Mouse (Mus musculus) liver, embryonic 13.5 days (tissue): ENCODE measurements around the gene Hist1h3f. TPM values are rescaled to one million over a fixed set of nuclear protein-coding genes. Genes with fewer than 3 reads are reported as not detected.
A peak's percentile ranks its signal among the peaks of the same experiment; 100 is the strongest.
"Not testable (repeated sequence)": the region's sequence is repeated elsewhere in the genome, so short reads cannot be mapped to it uniquely, and the experiment has no call there.

Experiments used
- ATAC-seq: fragments of 200-750 bp; cut with Nextera tagmentation; 2 replicates; pipeline ENCODE4 v1.8.0; 2017; ENCODE audit warnings: low read depth, mild to moderate bottlenecking, moderate number of reproducible peaks, moderate library complexity
- DNase-seq: peaks from one replicate; pipeline ENCODE4 v3.0.0; 2022
- H3K27ac ChIP-seq: fragments of 300-500 bp; sonication (generic); 2 replicates; pipeline ENCODE4 v1.5.1; 2015; ENCODE audit warnings: moderate library complexity, mild to moderate bottlenecking, inconsistent platforms
- H3K27me3 ChIP-seq: fragments of 300-500 bp; sonication (generic); 2 replicates; pipeline ENCODE4 v1.6.1; 2015; ENCODE audit warnings: mild to moderate bottlenecking, inconsistent platforms
- H3K36me3 ChIP-seq: fragments of 300-500 bp; sonication (generic); 2 replicates; pipeline ENCODE4 v1.6.1; 2015; ENCODE audit warnings: mild to moderate bottlenecking, inconsistent platforms
- H3K4me1 ChIP-seq: fragments of 300-500 bp; sonication (generic); replicated peaks from 2 replicates; pipeline ENCODE4 v1.6.1; 2015; ENCODE audit warnings: inconsistent platforms
- H3K4me2 ChIP-seq: fragments of 300-500 bp; sonication (generic); 2 replicates; pipeline ENCODE4 v1.6.1; 2015; ENCODE audit warnings: inconsistent platforms, mild to moderate bottlenecking, moderate library complexity
- H3K4me3 ChIP-seq: fragments of 300-500 bp; sonication (generic); replicated peaks from 2 replicates; pipeline ENCODE4 v1.5.1; 2015; ENCODE audit warnings: mild to moderate bottlenecking, inconsistent platforms
- H3K9ac ChIP-seq: fragments of 300-500 bp; sonication (generic); 2 replicates; pipeline ENCODE4 v1.6.1; 2015; ENCODE audit warnings: mild to moderate bottlenecking, inconsistent platforms
- H3K9me3 ChIP-seq: fragments of 300-500 bp; sonication (generic); replicated peaks from 2 replicates; pipeline ENCODE4 v1.6.1; 2016; ENCODE audit warnings: inconsistent platforms
- WGBS: fragments of 180-500 bp; shearing (Covaris S2); methylation state at CpG from one replicate; pipeline ENCODE4 v1.1.7; 2015; ENCODE audit not compliant: insufficient replicate concordance; 5-methylcytosine and 5-hydroxymethylcytosine counted together
- polyA plus RNA-seq: library from polyadenylated mRNA; unstranded; fragments of >200 nt; fragmentation: Nextera tagmentation; extraction: Ambion mirVana; gene quantifications from 2 replicates; pipeline ENCODE4 v1.2.1, GENCODE M21; 2015

Hist1h3f gene
- polyA plus RNA-seq, 1 experiment from 2014 or later: 2.1 TPM

DNA sequence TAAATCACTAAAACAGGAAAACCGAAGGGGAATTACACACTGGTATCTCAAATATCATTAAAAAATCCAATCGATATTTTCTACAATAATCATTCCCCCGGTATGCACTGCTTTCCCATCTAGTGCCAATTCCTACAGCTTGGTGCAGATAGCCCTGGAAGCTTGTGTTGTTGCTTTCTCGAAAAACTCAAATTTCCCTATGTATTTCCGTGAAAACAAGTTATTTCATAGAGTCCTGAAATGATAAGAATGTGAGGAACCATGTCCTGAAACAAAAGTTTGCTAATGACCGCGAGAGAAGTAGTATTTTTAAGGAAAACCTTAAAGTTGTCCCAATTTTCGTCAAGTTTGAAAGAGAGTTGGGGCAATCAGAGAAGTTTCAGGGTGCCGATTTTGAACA, 10.5 kb downstream of the Hist1h3f start:
- ATAC-seq (no peak), DNase-seq (no peak)
- Histone ChIP-seq H3K27ac (peak overlapping the region; percentile 100), H3K36me3 (no peaks in the 10 kb centered on the region), H3K4me3 (peak overlapping the region; percentile 66), H3K9ac (peak overlapping the region; percentile 92), H3K4me1 (peaks cover 56% of the 10 kb centered on the region), H3K4me2 (peak overlapping the region; percentile 83), H3K9me3 (no peaks in the 10 kb centered on the region), H3K27me3 (no peaks in the 10 kb centered on the region)
- 19% methylated on average over 9 of the region's 9 CpGs for WGBS

DNA sequence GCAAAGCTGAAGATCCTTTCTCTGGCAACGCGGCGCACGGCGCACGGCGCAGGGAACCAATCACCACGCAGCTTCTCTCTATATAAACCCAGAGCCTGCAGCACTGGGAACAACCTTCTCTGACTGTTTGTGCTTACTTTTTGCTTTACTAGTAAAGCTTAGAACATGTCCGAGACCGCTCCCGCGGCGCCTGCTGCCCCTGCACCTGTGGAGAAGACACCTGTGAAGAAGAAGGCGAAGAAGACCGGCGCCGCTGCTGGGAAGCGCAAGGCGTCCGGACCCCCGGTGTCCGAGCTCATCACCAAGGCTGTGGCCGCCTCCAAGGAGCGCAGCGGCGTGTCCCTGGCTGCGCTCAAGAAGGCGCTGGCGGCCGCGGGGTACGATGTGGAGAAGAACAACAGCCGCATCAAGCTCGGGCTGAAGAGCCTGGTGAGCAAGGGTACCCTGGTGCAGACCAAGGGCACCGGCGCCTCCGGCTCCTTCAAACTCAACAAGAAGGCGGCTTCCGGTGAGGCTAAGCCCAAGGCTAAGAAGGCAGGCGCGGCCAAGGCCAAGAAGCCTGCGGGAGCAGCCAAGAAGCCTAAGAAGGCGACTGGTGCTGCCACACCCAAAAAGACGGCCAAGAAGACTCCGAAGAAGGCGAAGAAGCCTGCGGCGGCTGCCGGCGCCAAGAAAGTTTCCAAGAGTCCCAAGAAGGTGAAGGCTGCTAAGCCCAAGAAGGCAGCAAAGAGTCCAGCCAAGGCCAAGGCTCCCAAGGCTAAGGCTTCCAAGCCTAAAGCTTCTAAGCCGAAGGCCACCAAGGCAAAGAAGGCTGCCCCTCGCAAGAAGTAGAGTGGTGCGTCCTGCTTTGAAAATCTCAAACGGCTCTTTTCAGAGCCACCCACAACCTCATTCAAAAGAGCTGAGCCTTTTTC, 11.3 kb downstream of the Hist1h3f start:
- H3K4me1 ChIP-seq: peaks cover 51% of the 10 kb centered on the region
- H3K9me3 ChIP-seq: no peaks in the 10 kb centered on the region
- no peaks in the 10 kb centered on the region for H3K27me3 ChIP-seq
- H3K4me2 ChIP-seq: peak overlapping the region; percentile 83
- H3K27ac ChIP-seq: peak overlapping the region; percentile 100
- DNase-seq (peak; percentile 90), ATAC-seq (peak; percentile 74)
- peak overlapping the region; percentile 66 for H3K4me3 ChIP-seq
- peak overlapping the region; percentile 92 for H3K9ac ChIP-seq
- H3K36me3 ChIP-seq: no peaks in the 10 kb centered on the region
- WGBS: under 1% methylated on average over 54 of the region's 54 CpGs

DNA sequence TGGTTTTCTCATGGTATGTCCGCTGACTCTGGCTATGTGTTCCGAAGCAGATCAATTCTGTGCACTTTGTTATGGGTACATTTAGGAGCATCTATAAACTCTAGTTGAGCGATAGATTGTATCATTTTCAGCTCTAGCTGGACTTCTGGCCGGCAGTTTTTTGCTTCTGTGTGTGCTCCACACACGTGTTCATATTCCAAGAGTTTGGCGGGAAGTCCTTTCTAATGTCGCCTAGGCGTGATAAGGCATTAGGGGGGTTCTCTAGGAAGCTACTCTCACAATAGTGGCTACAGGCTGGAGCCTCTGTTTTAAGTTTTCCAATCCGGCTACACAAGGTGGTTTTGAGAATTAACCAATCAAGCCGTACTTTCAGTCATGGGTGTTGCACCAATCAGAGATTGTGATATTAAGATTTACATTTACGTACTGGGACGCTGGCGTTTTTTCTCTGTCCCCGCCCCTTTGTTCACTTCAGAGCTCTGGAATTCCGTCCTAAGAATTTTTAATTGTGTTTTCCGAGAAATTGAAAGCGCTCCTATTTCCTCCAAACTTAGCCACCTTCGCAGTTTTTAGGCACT, 12.1 kb downstream of the Hist1h3f start:
- ATAC-seq (peak; percentile 54), DNase-seq (peak; percentile 80)
- Histone ChIP-seq H3K27ac (peak overlapping the region; percentile 100), H3K36me3 (no peaks in the 10 kb centered on the region), H3K4me1 (peaks cover 52% of the 10 kb centered on the region), H3K4me3 (peak overlapping the region; percentile 66), H3K9ac (peak overlapping the region; percentile 92), H3K4me2 (peak overlapping the region; percentile 83), H3K27me3 (no peaks in the 10 kb centered on the region), H3K9me3 (no peaks in the 10 kb centered on the region)
- under 1% methylated on average over 18 of the region's 18 CpGs for WGBS

DNA sequence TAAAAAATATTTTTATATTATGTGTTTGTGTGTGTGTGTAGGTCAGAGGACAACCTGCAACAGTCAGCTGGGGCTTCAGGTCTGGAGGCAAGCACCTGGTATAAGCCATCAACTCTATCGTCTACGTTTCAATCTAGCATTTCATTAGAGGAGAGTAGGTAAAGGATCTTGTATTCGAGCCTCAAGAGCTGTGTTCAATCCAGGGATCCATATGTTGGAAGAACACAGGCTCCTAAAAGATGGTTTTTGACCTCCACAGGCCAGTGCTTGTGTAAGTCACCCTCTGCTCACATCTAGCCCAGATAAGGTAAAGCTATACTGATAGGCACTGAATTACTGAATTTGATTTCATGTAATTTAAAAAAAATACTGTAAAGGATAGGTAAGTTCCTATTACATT, 13.1 kb downstream of the Hist1h3f start:
- WGBS: 56% methylated on average over 3 of the region's 3 CpGs
- Histone ChIP-seq H3K4me3 (peak overlapping the region; percentile 66), H3K27ac (peak overlapping the region; percentile 100), H3K27me3 (no peaks in the 10 kb centered on the region), H3K36me3 (no peaks in the 10 kb centered on the region), H3K9me3 (no peaks in the 10 kb centered on the region), H3K4me1 (peaks cover 50% of the 10 kb centered on the region), H3K4me2 (peak overlapping the region; percentile 83), H3K9ac (peak overlapping the region; percentile 92)
- DNase-seq (no peak), ATAC-seq (no peak)

DNA sequence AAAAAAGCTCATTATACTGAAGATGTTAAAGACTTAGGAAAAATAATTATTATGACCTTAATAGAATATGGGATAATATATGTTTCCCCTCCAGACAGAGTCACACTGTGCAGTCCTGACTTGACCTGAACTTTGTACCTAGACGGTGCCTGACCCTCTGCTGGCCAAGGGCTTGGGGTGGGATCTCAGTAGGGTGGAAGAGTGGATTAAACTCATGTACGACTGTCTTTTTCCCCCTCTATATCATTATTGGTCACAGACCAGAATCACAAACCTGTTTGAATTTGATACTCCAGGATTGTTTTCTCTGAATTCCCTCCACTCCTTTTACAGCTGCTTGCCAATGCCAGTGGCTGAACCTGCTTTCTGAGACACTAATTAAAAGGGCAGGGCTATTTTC, 16.8 kb downstream of the Hist1h3f start:
- not testable (repeated sequence) for H3K9me3 ChIP-seq, H3K27me3 ChIP-seq, DNase-seq, H3K36me3 ChIP-seq, ATAC-seq
- 26% methylated on average over 2 of the region's 2 CpGs for WGBS
- H3K4me3 ChIP-seq: peak overlapping the region; percentile 37
- H3K4me2 ChIP-seq: peak overlapping the region; percentile 64
- H3K4me1 ChIP-seq: peaks cover 53% of the 10 kb centered on the region
- peak overlapping the region; percentile 73 for H3K9ac ChIP-seq
- H3K27ac ChIP-seq: peak overlapping the region; percentile 90

DNA sequence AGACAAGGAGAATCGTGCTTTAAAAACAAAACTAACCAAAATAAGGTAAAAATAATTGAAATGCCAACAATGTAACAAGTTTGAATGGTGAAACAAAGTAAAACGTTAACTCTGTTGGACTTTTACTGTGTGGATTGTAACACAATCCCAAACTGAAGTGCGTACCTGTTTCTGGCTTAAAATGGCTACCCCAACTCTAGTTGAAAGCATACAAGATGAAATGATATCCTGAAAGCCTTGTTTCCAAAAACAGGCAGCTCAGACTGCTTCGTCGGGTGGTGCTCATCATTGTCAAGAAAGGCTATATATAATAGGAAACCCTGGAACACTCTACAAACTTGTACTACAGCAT, 17.7 kb downstream of the Hist1h3f start:
- Histone ChIP-seq H3K9ac (peak overlapping the region; percentile 73), H3K4me1 (peaks cover 50% of the 10 kb centered on the region), H3K4me2 (peak overlapping the region; percentile 73), H3K4me3 (peak overlapping the region; percentile 55), H3K27ac (peak overlapping the region; percentile 98)
- 3% methylated on average over 2 of the region's 5 CpGs for WGBS
- not testable (repeated sequence) for DNase-seq, H3K9me3 ChIP-seq, H3K36me3 ChIP-seq, H3K27me3 ChIP-seq, ATAC-seq

DNA sequence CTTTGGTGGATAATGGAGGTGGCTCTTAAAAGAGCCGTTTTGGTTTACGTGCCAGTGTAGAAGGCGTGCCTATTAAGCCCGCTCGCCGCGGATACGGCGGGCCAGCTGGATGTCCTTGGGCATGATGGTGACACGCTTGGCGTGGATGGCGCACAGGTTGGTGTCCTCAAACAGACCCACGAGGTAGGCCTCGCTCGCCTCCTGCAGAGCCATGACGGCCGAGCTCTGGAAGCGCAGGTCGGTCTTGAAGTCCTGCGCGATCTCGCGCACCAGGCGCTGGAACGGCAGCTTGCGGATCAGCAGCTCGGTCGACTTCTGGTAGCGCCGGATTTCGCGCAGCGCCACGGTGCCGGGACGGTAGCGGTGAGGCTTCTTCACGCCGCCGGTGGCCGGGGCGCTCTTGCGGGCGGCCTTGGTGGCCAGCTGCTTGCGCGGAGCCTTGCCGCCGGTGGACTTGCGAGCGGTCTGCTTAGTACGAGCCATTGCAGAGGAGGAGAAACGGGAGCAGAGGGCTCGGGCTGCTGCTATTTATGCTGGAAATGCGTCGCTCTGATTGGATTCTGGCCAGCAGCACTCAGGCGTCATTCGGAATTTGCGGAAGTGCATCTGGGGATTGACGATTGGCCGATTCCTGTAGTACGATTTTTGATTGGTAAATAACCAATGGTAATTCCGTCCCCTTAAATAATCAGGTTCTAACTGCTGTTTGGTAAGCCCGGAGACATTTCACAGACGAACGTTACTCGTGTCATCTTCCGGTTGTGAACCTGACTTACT, 18.2 kb downstream of the Hist1h3f start, which contains the start of gene Hist1h3e:
Hist1h3e (minus strand) TSS at position 487 of the 777 bp plus-strand sequence.
- H3K27ac ChIP-seq: peak within 1 kb of the TSS; percentile 98
- H3K4me2 ChIP-seq: peak within 1 kb of the TSS; percentile 73
- under 1% methylated on average over 56 of the region's 67 CpGs for WGBS
- ATAC-seq (peak; percentile 91), DNase-seq (peak; percentile 92)
- H3K4me3 ChIP-seq: peak within 1 kb of the TSS; percentile 55
- peaks cover 49% of the 10 kb centered on the region for H3K4me1 ChIP-seq
- H3K9ac ChIP-seq: peak within 1 kb of the TSS; percentile 74
- H3K36me3 ChIP-seq, H3K27me3 ChIP-seq, H3K9me3 ChIP-seq: not testable (repeated sequence)

DNA sequence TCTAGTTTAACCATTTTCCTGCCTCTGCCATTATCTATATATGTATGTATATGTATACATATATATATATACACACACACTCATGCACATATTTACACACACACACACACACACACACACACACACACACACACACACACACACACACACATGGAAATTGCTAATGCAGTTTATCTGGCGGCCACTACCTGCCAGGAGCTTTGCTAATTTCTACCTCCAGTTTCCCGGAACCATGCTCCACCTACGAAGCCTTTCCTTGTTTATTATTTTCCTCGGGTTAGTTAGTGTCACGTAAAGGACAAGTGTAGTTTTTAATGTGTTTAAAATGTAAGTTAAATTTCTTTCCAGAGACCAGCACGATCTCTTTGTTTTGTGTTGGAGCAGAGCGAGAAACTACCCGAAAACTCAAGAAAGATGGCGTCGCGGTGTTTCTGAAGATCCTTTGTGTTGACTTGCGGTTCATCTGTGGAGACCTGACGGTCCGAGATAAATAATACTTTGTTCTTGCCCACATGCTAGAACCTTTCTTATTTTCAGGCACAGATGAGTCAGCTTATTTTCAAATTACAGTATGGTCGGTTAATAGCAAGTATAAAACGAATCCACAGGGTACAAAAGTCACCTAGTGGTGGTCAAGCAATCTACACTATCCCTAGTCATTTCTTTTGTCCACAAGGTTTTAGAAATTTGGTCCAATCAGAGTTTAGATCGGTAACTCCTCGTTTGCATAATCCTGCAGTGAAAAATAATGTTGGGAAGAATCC, 19.0 kb downstream of the Hist1h3f start:
- 2% methylated on average over 18 of the region's 18 CpGs for WGBS
- H3K9me3 ChIP-seq: no peaks in the 10 kb centered on the region
- no peak for ATAC-seq
- H3K4me3 ChIP-seq: peak overlapping the region; percentile 55
- H3K9ac ChIP-seq: peak overlapping the region; percentile 74
- peak overlapping the region; percentile 98 for H3K27ac ChIP-seq
- DNase-seq: no peak
- H3K36me3 ChIP-seq: no peaks in the 10 kb centered on the region
- peak overlapping the region; percentile 73 for H3K4me2 ChIP-seq
- peaks cover 51% of the 10 kb centered on the region for H3K4me1 ChIP-seq
- H3K27me3 ChIP-seq: no peaks in the 10 kb centered on the region

DNA sequence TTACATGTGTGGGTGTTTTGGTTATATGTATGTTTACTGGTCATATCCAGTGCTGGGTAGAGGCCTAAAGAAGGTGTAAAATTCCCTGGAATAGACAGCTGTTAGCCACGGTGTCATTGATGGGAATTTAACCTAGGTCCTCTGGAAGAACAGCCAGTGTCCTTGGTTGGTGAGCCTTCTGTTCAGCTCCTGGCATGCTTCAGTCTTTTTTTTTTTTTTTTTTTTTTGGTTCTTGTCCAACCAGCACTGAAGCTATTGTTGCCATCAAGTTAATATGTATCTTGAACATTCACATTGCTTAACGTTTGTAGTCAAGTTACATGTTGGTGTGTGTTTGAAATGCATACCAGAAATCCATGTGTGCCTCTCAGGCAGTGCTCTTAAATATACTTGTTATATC, 20.6 kb downstream of the Hist1h3f start:
- no peaks in the 10 kb centered on the region for H3K27me3 ChIP-seq
- DNase-seq: no peak
- no peak overlapping the region for H3K9ac ChIP-seq
- peaks cover 49% of the 10 kb centered on the region for H3K4me1 ChIP-seq
- no peaks in the 10 kb centered on the region for H3K36me3 ChIP-seq
- H3K27ac ChIP-seq: peak overlapping the region; percentile 98
- no peaks in the 10 kb centered on the region for H3K9me3 ChIP-seq
- ATAC-seq: no peak
- H3K4me2 ChIP-seq: no peak overlapping the region
- 88% methylated on average over 2 of the region's 2 CpGs for WGBS
- H3K4me3 ChIP-seq: no peak overlapping the region

DNA sequence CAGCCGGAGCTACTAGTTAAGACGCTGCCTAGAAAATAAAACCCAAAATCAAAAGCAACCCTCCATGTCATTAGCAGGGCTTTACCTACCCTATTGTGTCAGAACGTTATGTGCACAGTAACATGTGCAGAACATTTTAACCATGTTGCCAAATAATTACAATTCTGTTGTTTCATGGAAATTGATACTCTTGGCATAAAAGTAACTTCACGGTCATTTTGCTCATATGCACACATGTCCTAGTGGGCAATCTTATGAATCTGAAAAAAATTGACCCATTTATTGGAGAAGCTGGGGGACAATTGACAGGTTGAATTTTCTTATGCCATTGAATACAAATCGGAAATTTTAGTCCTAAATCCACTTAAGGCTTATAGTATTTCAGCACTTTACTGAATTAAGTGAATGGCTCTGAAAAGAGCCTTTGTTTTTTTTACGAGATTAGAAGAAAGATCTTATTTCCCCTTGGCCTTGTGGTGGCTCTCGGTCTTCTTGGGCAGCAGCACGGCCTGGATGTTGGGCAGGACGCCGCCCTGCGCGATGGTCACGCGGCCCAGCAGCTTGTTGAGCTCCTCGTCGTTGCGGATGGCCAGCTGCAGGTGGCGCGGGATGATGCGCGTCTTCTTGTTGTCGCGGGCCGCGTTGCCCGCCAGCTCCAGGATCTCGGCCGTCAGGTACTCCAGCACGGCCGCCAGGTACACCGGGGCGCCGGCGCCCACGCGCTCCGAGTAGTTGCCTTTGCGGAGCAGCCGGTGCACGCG, 26.6 kb downstream of the Hist1h3f start:
- not testable (repeated sequence) for DNase-seq, ATAC-seq, H3K27me3 ChIP-seq, H3K36me3 ChIP-seq, H3K9me3 ChIP-seq
- H3K4me3 ChIP-seq: peak overlapping the region; percentile 55
- WGBS: under 1% methylated on average over 26 of the region's 41 CpGs
- peaks cover 36% of the 10 kb centered on the region for H3K4me1 ChIP-seq
- H3K27ac ChIP-seq: peak overlapping the region; percentile 96
- H3K4me2 ChIP-seq: peak overlapping the region; percentile 70
- H3K9ac ChIP-seq: peak overlapping the region; percentile 80
